Mouse (Mus musculus) 3134 (cell line): ENCODE results near the gene Grip1.

Experiments used
- DNase-seq: peaks from one replicate; pipeline ENCODE4 v3.0.0-alpha.2; 2011; ENCODE audit warnings: low spot score; ENCODE audit not compliant: insufficient read length; ENCODE audit errors: extremely low read depth

Gene Grip1

GRCm38 (mm10) chr10:119457121-119457520, 3.5 kb downstream of the Grip1 start:
- DNase-seq = no peak

- no peak for DNase-seq
These were observed 5.4 kb downstream of the Grip1 start for GRCm38 (mm10) chr10:119458991-119459390.

GRCm38 (mm10) chr10:119463345-119463744, 9.7 kb downstream of the Grip1 start:
- no peak for DNase-seq

GRCm38 (mm10) chr10:119463793-119464192, 10.2 kb downstream of the Grip1 start:
- DNase-seq = no peak

GRCm38 (mm10) chr10:119467976-119468375, 14.3 kb downstream of the Grip1 start:
- DNase-seq = no peak

- DNase-seq = no peak
These were observed 16.5 kb downstream of the Grip1 start for GRCm38 (mm10) chr10:119470096-119470495.

- no peak for DNase-seq
These were observed 21.5 kb downstream of the Grip1 start for GRCm38 (mm10) chr10:119475166-119475565.

GRCm38 (mm10) chr10:119477661-119478060, 24.0 kb downstream of the Grip1 start:
- no peak for DNase-seq

GRCm38 (mm10) chr10:119483068-119483705, 29.6 kb downstream of the Grip1 start:
- no peak for DNase-seq

- DNase-seq = no peak
These were observed 30.1 kb downstream of the Grip1 start for GRCm38 (mm10) chr10:119483766-119484165.

GRCm38 (mm10) chr10:119486936-119487335, 33.3 kb downstream of the Grip1 start:
- no peak for DNase-seq

GRCm38 (mm10) chr10:119490831-119491230, 37.2 kb downstream of the Grip1 start:
- DNase-seq = no peak

GRCm38 (mm10) chr10:119495317-119495716, 41.7 kb downstream of the Grip1 start:
- DNase-seq = no peak

GRCm38 (mm10) chr10:119496221-119496620, 42.6 kb downstream of the Grip1 start:
- no peak for DNase-seq

GRCm38 (mm10) chr10:119521686-119522085, 68.1 kb downstream of the Grip1 start:
- DNase-seq = no peak

GRCm38 (mm10) chr10:119525730-119526129, 72.1 kb downstream of the Grip1 start:
- no peak for DNase-seq

GRCm38 (mm10) chr10:119534852-119535251, 81.2 kb downstream of the Grip1 start:
- DNase-seq = no peak

- DNase-seq = no peak
These were observed 88.0 kb downstream of the Grip1 start for GRCm38 (mm10) chr10:119541655-119542054.

GRCm38 (mm10) chr10:119543771-119544170, 90.1 kb downstream of the Grip1 start:
- DNase-seq = no peak

GRCm38 (mm10) chr10:119544743-119545142, 91.1 kb downstream of the Grip1 start:
- DNase-seq = no peak

- DNase-seq = no peak
These were observed 94.2 kb downstream of the Grip1 start for GRCm38 (mm10) chr10:119547875-119548274.

- DNase-seq = no peak
These were observed 95.1 kb downstream of the Grip1 start for GRCm38 (mm10) chr10:119548774-119549173.

- DNase-seq = no peak
These were observed 97.0 kb downstream of the Grip1 start for GRCm38 (mm10) chr10:119550630-119551029.
